Mouse (Mus musculus): ENCODE results near the gene Foxa1. TPM values are rescaled to one million over a fixed set of nuclear protein-coding genes. Genes with fewer than 3 reads are reported as not detected.
A peak's percentile ranks its signal among the peaks of the same experiment; 100 is the strongest.

The Foxa1 gene
- polyA plus RNA-seq, 1 experiment: 0.03 TPM

- Histone ChIP-seq H3K27ac (ENCODE audit: insufficient read depth, low read length) (no peak overlapping the region), H3K4me1 (ENCODE audit: control insufficient read depth, insufficient read depth, low read length) (no peaks in the 10 kb centered on the region), H3K4me3 (replicated peaks; ENCODE audit: insufficient read depth, low read depth, low read length) (no peak overlapping the region), H3K27me3 (ENCODE audit: control insufficient read depth, insufficient read depth, low read length) (peaks cover 22% of the 10 kb centered on the region; the same call in 1 of the 2 replicates)
- TF ChIP-seq CTCF (IDR thresholded peaks at IDR 0.05; ENCODE audit: borderline replicate concordance, insufficient read depth, low read depth, low read length): no peak
- no peak for TF ChIP-seq POLR2A (IDR thresholded peaks at IDR 0.05; ENCODE audit: borderline replicate concordance, insufficient read depth, low read length)
- WGBS: 8% methylated on average over 8 of the region's 8 CpGs
- DNase-seq: no peak
Measured at GRCm38 (mm10) chr12:57550881-57551280, 4.2 kb upstream of the Foxa1 start.

GRCm38 (mm10) chr12:57550181-57550808, 3.6 kb upstream of the Foxa1 start:
- H3K4me3 ChIP-seq (replicated peaks; ENCODE audit: insufficient read depth, low read depth, low read length): no peak overlapping the region
- no peak for DNase-seq
- no peaks in the 10 kb centered on the region; the same call in 1 of the 2 replicates for H3K4me1 ChIP-seq (ENCODE audit: control insufficient read depth, insufficient read depth, low read length)
- H3K27ac ChIP-seq (ENCODE audit: insufficient read depth, low read length): no peak overlapping the region
- H3K27me3 ChIP-seq (ENCODE audit: control insufficient read depth, insufficient read depth, low read length): peaks cover 27% of the 10 kb centered on the region; the same call in 1 of the 2 replicates
- TF ChIP-seq CTCF (IDR thresholded peaks at IDR 0.05; ENCODE audit: borderline replicate concordance, insufficient read depth, low read depth, low read length): no peak
- TF ChIP-seq POLR2A (IDR thresholded peaks at IDR 0.05; ENCODE audit: borderline replicate concordance, insufficient read depth, low read length): no peak
- WGBS: 2% methylated on average over 31 of the region's 31 CpGs

- Histone ChIP-seq H3K4me3 (replicated peaks; ENCODE audit: insufficient read depth, low read depth, low read length) (no peak overlapping the region), H3K4me1 (ENCODE audit: control insufficient read depth, insufficient read depth, low read length) (no peaks in the 10 kb centered on the region; the same call in 1 of the 2 replicates)
- 3% methylated on average over 15 of the region's 15 CpGs for WGBS
Measured at GRCm38 (mm10) chr12:57549667-57550160, 3.0 kb upstream of the Foxa1 start.

GRCm38 (mm10) chr12:57548981-57549666, 2.4 kb upstream of the Foxa1 start:
- WGBS: 3% methylated on average over 25 of the region's 25 CpGs
- no peak for DNase-seq
- Histone ChIP-seq H3K4me3 (replicated peaks; ENCODE audit: insufficient read depth, low read depth, low read length) (no peak overlapping the region), H3K27me3 (ENCODE audit: control insufficient read depth, insufficient read depth, low read length) (peaks cover 27% of the 10 kb centered on the region; the same call in 1 of the 2 replicates), H3K27ac (ENCODE audit: insufficient read depth, low read length) (no peak overlapping the region), H3K4me1 (ENCODE audit: control insufficient read depth, insufficient read depth, low read length) (no peaks in the 10 kb centered on the region; the same call in 1 of the 2 replicates)
- TF ChIP-seq POLR2A (IDR thresholded peaks at IDR 0.05; ENCODE audit: borderline replicate concordance, insufficient read depth, low read length) (no peak), CTCF (IDR thresholded peaks at IDR 0.05; ENCODE audit: borderline replicate concordance, insufficient read depth, low read depth, low read length) (no peak)

More at GRCm38 (mm10) chr12:57549667-57550160, 3.0 kb upstream of the Foxa1 start:
- H3K27me3 ChIP-seq (ENCODE audit: control insufficient read depth, insufficient read depth, low read length): peaks cover 27% of the 10 kb centered on the region; the same call in 1 of the 2 replicates
- TF ChIP-seq CTCF (IDR thresholded peaks at IDR 0.05; ENCODE audit: borderline replicate concordance, insufficient read depth, low read depth, low read length) (no peak), POLR2A (IDR thresholded peaks at IDR 0.05; ENCODE audit: borderline replicate concordance, insufficient read depth, low read length) (no peak)
- H3K27ac ChIP-seq (ENCODE audit: insufficient read depth, low read length): no peak overlapping the region
- DNase-seq: no peak

GRCm38 (mm10) chr12:57548352-57548980, 1.8 kb upstream of the Foxa1 start:
- Histone ChIP-seq H3K27me3 (ENCODE audit: control insufficient read depth, insufficient read depth, low read length) (peaks cover 29% of the 10 kb centered on the region; the same call in 1 of the 2 replicates), H3K4me1 (ENCODE audit: control insufficient read depth, insufficient read depth, low read length) (no peaks in the 10 kb centered on the region; the same call in 1 of the 2 replicates), H3K4me3 (replicated peaks; ENCODE audit: insufficient read depth, low read depth, low read length) (no peak overlapping the region), H3K27ac (ENCODE audit: insufficient read depth, low read length) (no peak overlapping the region)
- TF ChIP-seq POLR2A (IDR thresholded peaks at IDR 0.05; ENCODE audit: borderline replicate concordance, insufficient read depth, low read length): no peak
- no peak for TF ChIP-seq CTCF (IDR thresholded peaks at IDR 0.05; ENCODE audit: borderline replicate concordance, insufficient read depth, low read depth, low read length)
- WGBS: 2% methylated on average over 20 of the region's 20 CpGs
- no peak for DNase-seq

- 3% methylated on average over 9 of the region's 9 CpGs for WGBS
- TF ChIP-seq POLR2A (IDR thresholded peaks at IDR 0.05; ENCODE audit: borderline replicate concordance, insufficient read depth, low read length): no peak
- no peak for TF ChIP-seq CTCF (IDR thresholded peaks at IDR 0.05; ENCODE audit: borderline replicate concordance, insufficient read depth, low read depth, low read length)
- no peak for DNase-seq
- H3K4me1 ChIP-seq (ENCODE audit: control insufficient read depth, insufficient read depth, low read length): no peaks in the 10 kb centered on the region; the same call in 1 of the 2 replicates
- peaks cover 31% of the 10 kb centered on the region; the same call in 1 of the 2 replicates for H3K27me3 ChIP-seq (ENCODE audit: control insufficient read depth, insufficient read depth, low read length)
- no peak overlapping the region for H3K4me3 ChIP-seq (replicated peaks; ENCODE audit: insufficient read depth, low read depth, low read length)
- no peak overlapping the region for H3K27ac ChIP-seq (ENCODE audit: insufficient read depth, low read length)
Measured at GRCm38 (mm10) chr12:57547890-57548289, 1.2 kb upstream of the Foxa1 start.

GRCm38 (mm10) chr12:57545371-57546241, 1.1 kb downstream of the Foxa1 start:
- H3K27me3 ChIP-seq (ENCODE audit: control insufficient read depth, insufficient read depth, low read length): peaks cover 39% of the 10 kb centered on the region; the same call in 1 of the 2 replicates
- H3K4me3 ChIP-seq (replicated peaks; ENCODE audit: insufficient read depth, low read depth, low read length): peak overlapping the region; percentile 20
- WGBS: under 1% methylated on average over 96 of the region's 106 CpGs
- TF ChIP-seq POLR2A (IDR thresholded peaks at IDR 0.05; ENCODE audit: borderline replicate concordance, insufficient read depth, low read length): no peak
- no peak for TF ChIP-seq CTCF (IDR thresholded peaks at IDR 0.05; ENCODE audit: borderline replicate concordance, insufficient read depth, low read depth, low read length)
- no peaks in the 10 kb centered on the region; the same call in 1 of the 2 replicates for H3K4me1 ChIP-seq (ENCODE audit: control insufficient read depth, insufficient read depth, low read length)
- H3K27ac ChIP-seq (ENCODE audit: insufficient read depth, low read length): no peak overlapping the region
- no peak for DNase-seq

Measured in cerebellum, adult 2 months (tissue).